Mouse (Mus musculus) bone marrow macrophage, adult 2 months (primary cell): ENCODE data around the gene Pde4dip. TPM values are rescaled to one million over a fixed set of nuclear protein-coding genes. Genes with fewer than 3 reads are reported as not detected.

ENCODE experiments used
- H3K27ac ChIP-seq: 2 replicates; pipeline ENCODE4 v1.5.1; 2012; ENCODE audit warnings: low read depth, low read length; ENCODE audit not compliant: insufficient read depth
- H3K4me1 ChIP-seq: 2 replicates; pipeline ENCODE4 v1.6.1; 2012; ENCODE audit warnings: low read length; ENCODE audit not compliant: control insufficient read depth, insufficient read depth
- H3K4me3 ChIP-seq: 2 replicates; pipeline ENCODE4 v1.5.1; 2012; ENCODE audit warnings: mild to moderate bottlenecking, low read length, moderate library complexity; ENCODE audit not compliant: insufficient read depth
- CTCF ChIP-seq: IDR thresholded peaks from 2 replicates; pipeline ENCODE4 v1.5.1; 2012; ENCODE audit warnings: low read depth, mild to moderate bottlenecking, low read length, moderate library complexity
- POLR2A ChIP-seq: IDR thresholded peaks from 2 replicates; pipeline ENCODE4 v1.6.1; 2012; ENCODE audit warnings: mild to moderate bottlenecking, low read depth, low read length, borderline replicate concordance
- polyA plus RNA-seq: library from polyadenylated mRNA; stranded (reverse); fragments of >200 nt; gene quantifications from 2 replicates; pipeline ENCODE4 v1.2.4, GENCODE M21; 2012; ENCODE audit not compliant: missing spikeins, insufficient read depth, insufficient read length

The Pde4dip gene
- polyA plus RNA-seq, 1 experiment: 16.6 TPM

GRCm38 (mm10) chr3:97661206-97661605 lies 227.3 kb downstream of the Pde4dip start:
- no peak overlapping the region for H3K4me3 ChIP-seq
- H3K4me1 ChIP-seq: peaks cover 31% of the 10 kb centered on the region
- no peak for TF ChIP-seq CTCF
- TF ChIP-seq POLR2A: no peak
- H3K27ac ChIP-seq: no peak overlapping the region

- Histone ChIP-seq H3K27ac (peak overlapping the region; percentile 6; the same call in 1 of the 2 replicates), H3K4me1 (peaks cover 22% of the 10 kb centered on the region), H3K4me3 (no peak overlapping the region)
- TF ChIP-seq CTCF (no peak), POLR2A (no peak)
These were observed 228.8 kb downstream of the Pde4dip start for GRCm38 (mm10) chr3:97659746-97660145.

- H3K4me3 ChIP-seq: peak overlapping the region; percentile 100
- 0 out of 2 replicates have a peak overlapping the region, but pooled peaks have one; percentile 7 for H3K27ac ChIP-seq
- TF ChIP-seq POLR2A (no peak), CTCF (no peak)
- H3K4me1 ChIP-seq: peaks cover 21% of the 10 kb centered on the region
These were observed 229.9 kb downstream of the Pde4dip start for GRCm38 (mm10) chr3:97658426-97659193.

GRCm38 (mm10) chr3:97657655-97658411 lies 230.7 kb downstream of the Pde4dip start, which contains the start of gene Prkab2:
Prkab2 (plus strand) TSS chr3:97658193.
- Histone ChIP-seq H3K4me1 (peaks cover 21% of the 10 kb centered on the region), H3K27ac (peak within 1 kb of the TSS; percentile 43), H3K4me3 (peak within 1 kb of the TSS; percentile 100)
- TF ChIP-seq CTCF: no peak
- TF ChIP-seq POLR2A: peak; percentile 83; the same call in 1 of the 2 replicates

GRCm38 (mm10) chr3:97654901-97655300 lies 233.6 kb downstream of the Pde4dip start:
- Histone ChIP-seq H3K4me3 (no peak overlapping the region), H3K27ac (no peak overlapping the region)
- TF ChIP-seq CTCF: peak; percentile 26; the same call in 1 of the 2 replicates
- TF ChIP-seq POLR2A: no peak

GRCm38 (mm10) chr3:97653781-97654180 lies 234.7 kb downstream of the Pde4dip start:
- Histone ChIP-seq H3K4me3 (no peak overlapping the region), H3K4me1 (no peaks in the 10 kb centered on the region; the same call in 1 of the 2 replicates), H3K27ac (no peak overlapping the region)
- TF ChIP-seq CTCF: no peak
- TF ChIP-seq POLR2A: no peak

More at GRCm38 (mm10) chr3:97654901-97655300, 233.6 kb downstream of the Pde4dip start:
- H3K4me1 ChIP-seq: peaks cover 9% of the 10 kb centered on the region

- Histone ChIP-seq H3K4me1 (no peaks in the 10 kb centered on the region), H3K4me3 (no peak overlapping the region), H3K27ac (no peak overlapping the region)
- TF ChIP-seq CTCF: no peak
- no peak for TF ChIP-seq POLR2A
These were observed 236.9 kb downstream of the Pde4dip start for GRCm38 (mm10) chr3:97651604-97652003.

- TF ChIP-seq CTCF (no peak), POLR2A (no peak)
- Histone ChIP-seq H3K27ac (no peak overlapping the region), H3K4me3 (no peak overlapping the region), H3K4me1 (no peaks in the 10 kb centered on the region)
These were observed 239.0 kb downstream of the Pde4dip start for GRCm38 (mm10) chr3:97649469-97649868.

GRCm38 (mm10) chr3:97649022-97649421 lies 239.5 kb downstream of the Pde4dip start:
- Histone ChIP-seq H3K4me1 (no peaks in the 10 kb centered on the region), H3K4me3 (no peak overlapping the region), H3K27ac (no peak overlapping the region)
- TF ChIP-seq CTCF (no peak), POLR2A (no peak)
